Mouse (Mus musculus) frontal cortex, postnatal 25 days (tissue): ENCODE data around the gene Arfgap3.

Experiments
- DNase-seq, 2 experiments: peaks; one replicate each; pipeline ENCODE4 v3.0.0; 2022; ENCODE audit warnings: low spot score in 2 of 2

Arfgap3 gene

GRCm38 (mm10) chr15:83252060-83252459 is 98.0 kb downstream of the Arfgap3 start:
- no peak for DNase-seq

GRCm38 (mm10) chr15:83251176-83252004 is 98.7 kb downstream of the Arfgap3 start, which contains the start of gene A4galt:
Gene A4galt (minus strand): TSS chr15:83251774.
- DNase-seq: peak in 1 of 2 experiments; percentile 11

GRCm38 (mm10) chr15:83250651-83251175 is 99.3 kb downstream of the Arfgap3 start:
- DNase-seq: no peak
